Comparison of ENCODE assay signal across 11 mouse cellular contexts in genomic region chr2:157065879-157066226, GRCm38 (mm10). TPM values are rescaled to one million over a fixed set of nuclear protein-coding genes. Genes with fewer than 3 reads are reported as not detected.
DNase-seq lines count a peak whose midpoint lies in the region; ATAC-seq and TF ChIP-seq lines count a peak whose summit lies in the region.
"Had no signal": no experiment of that assay in that cellular context is flagged by ENCODE, and none has a peak within 500 bp of the region (broad histone marks: within the 10 kb centered on the region; RNA-seq: fewer than 3 reads in every experiment).

No protein-coding gene starts in this region.

- CTCF ChIA-PET in Patski (lab: Charles Lee): interaction anchor here (1.0 to 1.9 kb wide), 2 partner anchors 9 to 35 kb away, joined by 3 to 5 read pairs; no protein-coding TSS in a partner anchor

- H3K9me3 ChIP-seq in kidney, embryonic 14.5 days (ENCODE audit: control insufficient read depth, low read length): no peaks in the 10 kb centered on the region
- no peaks in the 10 kb centered on the region for H3K9me3 ChIP-seq in embryonic facial prominence, embryonic 15.5 days (replicated peaks)
- H3K9me3 ChIP-seq in limb, embryonic 15.5 days: no peaks in the 10 kb centered on the region

- peaks cover 3% of the 10 kb centered on the region; the same call in 1 of the 2 replicates for H3K36me3 ChIP-seq in kidney, embryonic 14.5 days (ENCODE audit: control insufficient read depth, insufficient read depth, low read length)
- H3K36me3 ChIP-seq in embryonic facial prominence, embryonic 15.5 days: no peaks in the 10 kb centered on the region
- H3K36me3 ChIP-seq in limb, embryonic 15.5 days: no peaks in the 10 kb centered on the region

- in situ Hi-C loops in Patski (cut with MboI; ENCODE audit: low pct_unique_long_range_greater_than_20kb): no loop called here

- H3K27me3 ChIP-seq in kidney, embryonic 14.5 days (ENCODE audit: control insufficient read depth, insufficient read depth, low read length): no peaks in the 10 kb centered on the region
- no peaks in the 10 kb centered on the region for H3K27me3 ChIP-seq in Patski
- no peaks in the 10 kb centered on the region for H3K27me3 ChIP-seq in embryonic facial prominence, embryonic 15.5 days
- H3K27me3 ChIP-seq in limb, embryonic 15.5 days: no peaks in the 10 kb centered on the region

- 0 out of 2 replicates have a peak overlapping the region, but pooled peaks have one; percentile 7 for H3K9ac ChIP-seq in kidney, embryonic 14.5 days (ENCODE audit: low read depth, low read length)
- no peak overlapping the region for H3K9ac ChIP-seq in embryonic facial prominence, embryonic 15.5 days
- no peak overlapping the region for H3K9ac ChIP-seq in limb, embryonic 15.5 days

- DNase-seq in kidney, adult 9 months: no peak
- peak; percentile 62 for DNase-seq in Patski (ENCODE audit: low read depth, low spot score)
- DNase-seq in urinary bladder, adult 2 months (ENCODE audit: low spot score): no peak
- DNase-seq in left cerebral cortex, adult 9 months (ENCODE audit: low spot score in 2 of 2): no peak
- DNase-seq: layer of hippocampus, postnatal 36 days; lung, embryonic 14.5 days; right cerebral cortex, postnatal 4 days had no signal

- TF ChIP-seq CTCF in Patski (IDR thresholded peaks at IDR 0.05): no peak

- H3K4me3 ChIP-seq in kidney, embryonic 14.5 days (ENCODE audit: low read length): no peak overlapping the region
- H3K4me3 ChIP-seq in embryonic facial prominence, embryonic 15.5 days (replicated peaks): no peak overlapping the region
- no peak overlapping the region for H3K4me3 ChIP-seq in limb, embryonic 15.5 days

- WGBS in kidney, embryonic 14.5 days: 75% methylated on average over 7 of the region's 7 CpGs
- WGBS in embryonic facial prominence, embryonic 15.5 days: 61% methylated on average over 7 of the region's 7 CpGs
- 55% methylated on average over 7 of the region's 7 CpGs for WGBS in limb, embryonic 15.5 days

- POLR2A ChIA-PET in Patski (lab: Charles Lee): interaction anchor here (0.6 kb wide), 1 partner anchor 12 kb away, joined by 3 read pairs; no protein-coding TSS in a partner anchor

- H3K4me1 ChIP-seq in kidney, embryonic 14.5 days (ENCODE audit: control insufficient read depth, insufficient read depth, low read length): peaks cover 47% of the 10 kb centered on the region
- peaks cover 76% of the 10 kb centered on the region for H3K4me1 ChIP-seq in embryonic facial prominence, embryonic 15.5 days
- H3K4me1 ChIP-seq in limb, embryonic 15.5 days: peaks cover 77% of the 10 kb centered on the region

- H3K4me2 ChIP-seq in kidney, embryonic 14.5 days (replicated peaks; ENCODE audit: low read depth, low read length): no peak overlapping the region
- no peak overlapping the region for H3K4me2 ChIP-seq in embryonic facial prominence, embryonic 15.5 days (replicated peaks)
- no peak overlapping the region for H3K4me2 ChIP-seq in limb, embryonic 15.5 days
- H3K4me2 ChIP-seq: lung, embryonic 14.5 days had no signal

- 0 out of 2 replicates have a peak overlapping the region, but pooled peaks have one; percentile 11 for H3K27ac ChIP-seq in kidney, embryonic 14.5 days (ENCODE audit: low read depth, low read length)
- 0 out of 2 replicates have a peak overlapping the region, but pooled peaks have one; percentile 24 for H3K27ac ChIP-seq in embryonic facial prominence, embryonic 15.5 days (replicated peaks)
- peak overlapping the region; percentile 61; the same call in 1 of the 2 replicates for H3K27ac ChIP-seq in limb, embryonic 15.5 days

- no peak for ATAC-seq in kidney, embryonic 14.5 days (ENCODE audit: low FRiP score, low TSS enrichment)
- ATAC-seq in Patski: peak; percentile 58
- no peak for ATAC-seq in embryonic facial prominence, embryonic 15.5 days (ENCODE audit: insufficient number of reproducible peaks, low FRiP score, low TSS enrichment, low read depth)
- ATAC-seq in limb, embryonic 15.5 days (ENCODE audit: insufficient number of reproducible peaks, low FRiP score, low TSS enrichment, low read depth): no peak

RNA-seq across cellular contexts. Expression of gene Soga1, which starts 13.2 kb away (rescaled TPM):
- polyA plus RNA-seq in kidney, embryonic 14.5 days (2014; fragmentation: Nextera tagmentation; extraction: Ambion mirVana): 6.3 and 6.4 TPM in 2 replicates
- polyA plus RNA-seq in Patski (2021): 35.3 TPM
- polyA plus RNA-seq in embryonic facial prominence, embryonic 15.5 days (2015; fragmentation: Nextera tagmentation; extraction: Ambion mirVana): 3.5 and 4.4 TPM in 2 replicates
- 2.3 and 2.9 TPM in 2 replicates for polyA plus RNA-seq in limb, embryonic 15.5 days (2015; fragmentation: Nextera tagmentation; extraction: Ambion mirVana)
- 3.0 and 7.1 TPM in 2 replicates for polyA plus RNA-seq in urinary bladder, adult 2 months (2012; rRNA removed)

RNA-seq across cellular contexts. Expression of gene Tldc2, which starts 21.0 kb away (rescaled TPM):
- 0.38 TPM in 1 of 2 replicates, not detected in the other for polyA plus RNA-seq in kidney, embryonic 14.5 days (2014; fragmentation: Nextera tagmentation; extraction: Ambion mirVana)
- 0.33 TPM for polyA plus RNA-seq in Patski (2021)
- polyA plus RNA-seq in embryonic facial prominence, embryonic 15.5 days (2015; fragmentation: Nextera tagmentation; extraction: Ambion mirVana): not detected in 2 replicates
- not detected in 2 replicates for polyA plus RNA-seq in limb, embryonic 15.5 days (2015; fragmentation: Nextera tagmentation; extraction: Ambion mirVana)
- polyA plus RNA-seq in urinary bladder, adult 2 months (2012; rRNA removed): 0.19 TPM in 1 of 2 replicates, not detected in the other
- polyA plus RNA-seq: lung, embryonic 14.5 days; neural tube, embryonic 11.5 days had no signal

RNA-seq across cellular contexts. Expression of gene Dsn1, which starts 58.9 kb away (rescaled TPM):
- 30.8 and 43.8 TPM in 2 replicates for polyA plus RNA-seq in kidney, embryonic 14.5 days (2014; fragmentation: Nextera tagmentation; extraction: Ambion mirVana)
- polyA plus RNA-seq in Patski (2021): 27.2 TPM
- 27.5 and 28.2 TPM in 2 replicates for polyA plus RNA-seq in embryonic facial prominence, embryonic 15.5 days (2015; fragmentation: Nextera tagmentation; extraction: Ambion mirVana)
- polyA plus RNA-seq in limb, embryonic 15.5 days (2015; fragmentation: Nextera tagmentation; extraction: Ambion mirVana): 29.5 and 31.6 TPM in 2 replicates
- polyA plus RNA-seq in urinary bladder, adult 2 months (2012; rRNA removed): 5.7 and 6.6 TPM in 2 replicates

Comparison
In these comparisons a context has a peak if more than half of its experiments do, and no peak if none do; other contexts are left out.
1. H3K27ac ChIP-seq: peak in every context shown above with its lines; median percentile 61 in limb, embryonic 15.5 days; 24 in embryonic facial prominence, embryonic 15.5 days; 11 in kidney, embryonic 14.5 days.